Mouse (Mus musculus) limb, embryonic 13.5 days (tissue): ENCODE data around the gene Nlrp9b. TPM values are rescaled to one million over a fixed set of nuclear protein-coding genes. Genes with fewer than 3 reads are reported as not detected.

Source experiments
- polyA plus RNA-seq: library from polyadenylated mRNA; unstranded; fragments of >200 nt; fragmentation: Nextera tagmentation; extraction: Ambion mirVana; gene quantifications from 2 replicates; pipeline ENCODE4 v1.2.1, GENCODE M21; 2015

The Nlrp9b gene
- polyA plus RNA-seq, 1 experiment from 2014 or later, result not detected

Other genes with a start within 250 kb of the Nlrp9b start
- 88.6 and 88.7 TPM in 2 replicates for gene Nectin2, start 241.0 kb upstream of the Nlrp9b start, polyA plus RNA-seq
- 69.0 and 72.7 TPM in 2 replicates for gene Bcam, start 220.4 kb upstream of the Nlrp9b start, polyA plus RNA-seq
- gene Cblc, start 194.7 kb upstream of the Nlrp9b start, polyA plus RNA-seq, result 4.2 and 4.9 TPM in 2 replicates
- 1.5 and 2.0 TPM in 2 replicates for gene Bcl3, start 168.7 kb upstream of the Nlrp9b start, polyA plus RNA-seq
- gene Gm19345, start 139.5 kb upstream of the Nlrp9b start, polyA plus RNA-seq, result not detected in 2 replicates
- not detected in 2 replicates for gene Ceacam16, start 130.2 kb upstream of the Nlrp9b start, polyA plus RNA-seq
- 0.23 and 0.37 TPM in 2 replicates for gene Ceacam19, start 103.5 kb upstream of the Nlrp9b start, polyA plus RNA-seq
- gene Pvr, start 70.3 kb upstream of the Nlrp9b start, polyA plus RNA-seq, result 11.3 and 11.8 TPM in 2 replicates
- gene Igsf23, start 40.7 kb upstream of the Nlrp9b start, polyA plus RNA-seq, result 0.08 TPM in 1 of 2 replicates, not detected in the other
- gene Ceacam20, start 26.1 kb upstream of the Nlrp9b start, polyA plus RNA-seq, result not detected in 2 replicates
- not detected in 2 replicates for gene Vmn1r91, start 108.2 kb downstream of the Nlrp9b start, polyA plus RNA-seq
- not detected in 2 replicates for gene Gm16442, start 131.1 kb downstream of the Nlrp9b start, polyA plus RNA-seq
- gene Vmn1r93, start 147.6 kb downstream of the Nlrp9b start, polyA plus RNA-seq, result not detected in 2 replicates
- gene Vmn1r94, start 176.9 kb downstream of the Nlrp9b start, polyA plus RNA-seq, result not detected in 2 replicates
- gene Vmn1r95, start 202.2 kb downstream of the Nlrp9b start, polyA plus RNA-seq, result not detected in 2 replicates
- not detected in 2 replicates for gene Gm6164, start 214.1 kb downstream of the Nlrp9b start, polyA plus RNA-seq
- not detected in 2 replicates for gene Gm4498, start 242.4 kb downstream of the Nlrp9b start, polyA plus RNA-seq